Mouse (Mus musculus) layer of hippocampus, postnatal 14 days (tissue): Measurements from ENCODE around the gene Rab28. TPM values are rescaled to one million over a fixed set of nuclear protein-coding genes. Genes with fewer than 3 reads are reported as not detected.
"Not testable (repeated sequence)": the region's sequence is repeated elsewhere in the genome, so short reads cannot be mapped to it uniquely, and the experiment has no call there.

Source experiments
- DNase-seq, 2 experiments: peaks; one replicate each; pipeline ENCODE4 v3.0.0; 2021 to 2022; ENCODE audit warnings: low spot score in 2 of 2, mixed read lengths in 1 of 2
- long read RNA-seq, 2 experiments: library from polyadenylated mRNA; stranded (forward); transcript quantifications; one replicate each; pipeline ENCODE4 v2.0.0; 2021
- total RNA-seq, 2 experiments: library from RNA; stranded (reverse); gene quantifications; 2 replicates each; pipeline ENCODE4 v1.2.3; 2021

Gene Rab28
- 10 to 100 TPM; 64.0 to 67.0 TPM for total RNA-seq
- long read RNA-seq, experiment 1, transcript Rab28-203 (8 exons, 1,697 nt) = minor isoform, 12 of 137 reads
- long read RNA-seq, experiment 1, transcript Rab28-201 (7 exons, 1,635 nt) = major isoform, 113 of 137 reads
- long read RNA-seq, experiment 1, partial matches to known transcripts = 1 of 137 reads
- long read RNA-seq, experiment 1, other reads (novel, unspliced or antisense) = 11 of 137 reads
- long read RNA-seq, experiment 2, transcript Rab28-201 (7 exons, 1,635 nt) = major isoform, 165 of 220 reads
- long read RNA-seq, experiment 2, transcript Rab28-203 (8 exons, 1,697 nt) = minor isoform, 25 of 220 reads
- long read RNA-seq, experiment 2, partial matches to known transcripts = 1 of 220 reads
- long read RNA-seq, experiment 2, other reads (novel, unspliced or antisense) = 29 of 220 reads

DNA sequence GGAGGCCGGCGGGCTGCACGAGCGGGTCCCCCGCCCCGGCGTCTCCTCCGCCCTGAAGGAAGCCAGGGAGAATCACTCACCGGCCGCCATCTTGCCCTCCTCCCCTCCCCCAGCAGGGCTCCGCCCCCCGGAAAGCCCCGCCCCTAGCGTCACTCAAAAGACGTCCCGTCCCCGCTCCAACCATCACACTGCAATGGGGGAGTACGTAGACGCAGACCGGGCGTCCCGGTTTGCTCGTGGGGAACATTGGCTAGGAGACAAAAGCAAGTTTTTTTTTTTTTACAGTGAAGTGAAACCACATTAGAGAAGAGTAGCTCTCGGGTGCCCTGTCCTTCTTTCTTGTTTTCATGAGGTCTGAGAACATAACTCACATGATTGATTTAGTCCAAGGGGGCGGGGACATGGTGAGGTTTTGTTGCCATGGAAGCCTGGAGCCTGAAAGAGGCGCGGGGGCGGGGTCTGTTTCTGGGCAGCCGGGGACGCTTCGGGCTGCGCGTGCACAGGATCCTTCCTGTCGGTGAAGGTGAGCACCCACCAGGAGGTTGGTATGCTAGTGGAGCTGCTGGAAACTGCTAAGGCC lies at the start of gene Rab28:
TSS of gene Rab28 (minus strand) at position 107 of the 580 bp plus-strand sequence.
- DNase-seq = peak; percentile 96 to 97

DNA sequence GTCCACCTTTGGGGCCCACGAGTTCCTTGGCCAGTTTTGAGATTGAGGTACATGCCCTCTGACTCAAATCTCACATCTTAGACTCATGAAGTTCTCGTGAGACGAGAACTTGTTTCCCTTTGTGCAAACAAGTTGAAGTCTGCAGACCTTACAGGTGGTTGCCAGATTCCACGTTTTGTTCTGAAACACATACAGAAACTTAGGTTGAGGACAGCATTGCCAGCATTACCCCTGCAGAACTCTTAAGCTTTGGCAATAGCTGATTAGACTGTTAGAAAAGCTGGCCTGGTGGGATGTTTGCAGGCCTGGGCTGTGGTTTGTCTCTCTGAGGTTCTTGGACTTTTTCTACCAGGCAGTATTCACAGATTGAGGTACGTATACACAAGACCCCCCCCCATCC lies 49.4 kb upstream of the Rab28 start:
- DNase-seq = no peak

DNA sequence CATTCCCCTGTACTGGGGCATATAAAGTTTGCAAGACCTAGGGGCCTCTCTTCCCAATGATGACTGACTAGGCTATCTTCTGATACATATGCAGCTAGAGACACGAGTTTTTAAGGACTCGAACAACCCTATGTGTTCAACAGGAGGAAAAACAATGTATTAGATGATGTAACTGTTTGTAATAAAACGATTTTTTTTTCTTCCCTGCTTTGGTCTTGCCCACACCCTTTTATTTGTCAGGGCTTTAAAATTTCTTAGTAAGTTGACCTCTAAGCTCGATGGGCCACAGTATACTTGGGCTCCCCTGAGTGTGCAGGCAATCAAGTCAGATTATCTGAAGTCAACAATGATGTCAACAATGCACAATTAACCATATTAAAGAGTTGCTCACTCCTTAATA lies 48.4 kb upstream of the Rab28 start:
- DNase-seq = no peak

DNA sequence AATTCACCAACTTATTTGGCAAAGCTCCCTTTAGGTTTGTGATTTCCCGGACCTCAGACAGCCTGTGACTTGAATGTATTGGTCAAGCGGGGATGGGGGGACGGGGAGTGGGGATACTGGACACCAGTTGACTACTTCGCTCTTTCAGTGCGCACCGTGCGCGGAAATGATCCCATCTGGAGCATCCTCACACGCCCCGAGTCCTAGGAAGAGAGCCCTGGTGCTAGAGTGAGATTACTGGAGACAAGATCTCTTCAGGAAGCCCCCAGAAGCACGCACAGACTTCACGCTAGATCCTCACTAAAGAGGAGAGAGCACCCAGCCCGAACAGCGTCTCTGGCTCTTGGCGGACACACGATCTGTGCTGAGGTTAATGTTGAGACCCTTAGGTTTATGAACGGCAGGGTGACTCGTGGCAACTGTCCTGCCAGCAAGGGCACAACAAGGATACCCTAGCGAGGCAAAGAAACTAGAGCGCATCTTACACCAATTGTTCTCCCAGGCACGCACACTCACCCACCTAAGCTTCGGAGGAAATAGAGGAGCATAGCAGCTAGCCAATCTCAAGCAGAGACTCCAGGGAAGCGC lies 47.5 kb upstream of the Rab28 start:
- DNase-seq = no peak

DNA sequence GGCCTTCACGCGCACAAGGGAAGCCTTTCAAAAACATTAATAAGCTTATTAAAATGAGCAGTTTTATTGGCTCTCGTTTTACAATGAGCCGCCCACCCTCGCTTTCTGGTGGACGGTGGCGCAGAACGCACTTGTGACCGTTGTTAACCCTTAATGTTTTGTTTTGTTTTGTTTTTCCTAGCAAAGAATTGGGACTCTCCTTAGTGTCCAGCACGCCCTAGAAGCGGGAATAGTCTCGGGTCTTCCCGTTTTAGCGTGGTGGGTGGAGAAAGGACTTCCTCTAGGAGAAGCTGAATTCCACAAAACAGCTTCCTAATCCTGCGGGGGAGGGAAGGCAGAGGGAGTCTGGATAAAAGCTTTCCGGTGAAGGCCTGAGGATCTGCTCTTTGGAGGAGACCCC lies 46.9 kb upstream of the Rab28 start:
- no peak for DNase-seq

DNA sequence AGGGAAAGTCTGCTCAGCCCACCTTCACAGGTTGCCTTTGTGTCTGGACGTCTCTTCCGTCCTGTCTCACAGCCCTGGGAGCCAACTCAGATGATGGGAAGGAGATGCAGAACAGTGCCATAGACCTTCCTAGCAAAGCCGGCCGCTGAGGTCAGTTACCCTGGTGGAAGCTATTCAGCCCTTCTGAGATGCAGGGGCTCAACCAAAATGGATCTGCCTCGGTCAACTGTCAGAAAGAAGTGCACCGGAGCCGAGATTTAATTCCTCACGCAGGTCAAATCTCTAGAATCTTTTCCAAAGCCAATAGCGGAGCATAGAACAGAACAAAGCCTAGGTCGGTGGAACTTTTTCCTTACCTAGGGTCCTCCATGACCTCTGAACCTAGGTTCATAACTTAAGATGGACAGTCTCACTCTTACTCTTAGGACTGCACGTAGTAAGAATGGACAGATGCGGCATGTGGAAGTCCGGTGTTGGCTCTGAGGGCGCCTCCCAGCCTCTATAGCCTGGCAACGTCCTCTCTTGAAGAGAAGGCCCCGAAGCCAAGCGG lies 46.3 kb upstream of the Rab28 start:
- no peak for DNase-seq

DNA sequence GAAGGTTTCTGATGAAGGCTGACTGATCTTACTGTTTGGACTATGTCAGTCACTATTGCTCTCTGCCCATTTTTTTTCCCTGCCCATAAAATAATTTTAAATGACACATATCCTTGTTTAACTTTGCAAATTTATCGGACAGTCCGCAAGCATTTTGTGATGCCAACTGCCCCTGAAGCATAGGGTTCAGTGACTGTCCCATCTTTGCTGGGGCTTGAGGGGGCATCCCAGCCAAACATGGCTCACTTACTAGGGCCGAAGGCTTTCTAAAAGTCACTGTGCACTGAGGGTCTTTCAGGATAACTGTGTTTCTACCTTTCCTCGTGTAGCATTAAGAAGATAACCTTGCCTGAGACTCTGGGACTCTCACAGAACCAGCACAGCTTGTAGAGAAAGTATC lies 44.8 kb upstream of the Rab28 start:
- DNase-seq = no peak

DNA sequence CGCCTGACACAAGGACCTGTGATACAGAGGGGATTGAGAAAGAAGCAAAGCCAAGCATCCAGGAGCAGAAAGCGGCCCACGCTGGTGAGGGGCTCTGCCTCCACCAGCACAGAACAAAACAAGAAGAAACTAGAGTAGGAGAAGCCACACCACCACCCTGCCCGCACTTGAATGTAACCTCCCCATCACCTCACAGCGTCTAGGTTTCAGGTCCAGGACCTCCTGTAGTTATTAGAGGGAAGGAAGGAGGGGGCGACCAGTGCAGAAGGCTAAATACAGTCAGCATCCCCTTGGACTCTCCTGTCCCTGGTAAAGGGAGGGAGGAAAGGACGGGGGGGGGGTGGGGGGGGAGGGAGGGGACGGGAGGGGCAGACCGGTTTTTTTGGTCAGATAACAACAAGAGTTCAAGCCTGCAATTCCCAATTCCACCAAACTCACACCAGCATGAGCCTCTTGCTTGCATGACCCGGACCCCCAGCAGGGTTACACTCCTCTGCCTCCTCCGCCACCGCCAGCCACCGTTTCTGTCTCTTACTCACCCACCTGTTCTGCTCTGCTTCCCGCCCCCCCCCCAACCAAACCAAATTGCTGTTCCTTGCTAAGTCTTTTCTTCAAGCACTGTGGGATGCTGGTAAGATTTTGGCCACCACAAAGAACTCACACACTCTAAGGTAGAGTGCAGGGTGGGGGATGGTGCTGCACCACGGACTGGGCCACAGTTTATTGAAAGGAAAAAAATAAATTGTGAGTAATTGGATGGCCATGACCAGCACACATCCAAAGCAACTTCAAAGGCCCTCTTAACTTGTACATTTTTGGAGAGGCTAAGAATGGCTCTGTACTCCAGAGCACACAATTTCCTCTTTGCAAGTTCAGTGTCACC lies 37.2 kb upstream of the Rab28 start:
- no peak for DNase-seq

DNA sequence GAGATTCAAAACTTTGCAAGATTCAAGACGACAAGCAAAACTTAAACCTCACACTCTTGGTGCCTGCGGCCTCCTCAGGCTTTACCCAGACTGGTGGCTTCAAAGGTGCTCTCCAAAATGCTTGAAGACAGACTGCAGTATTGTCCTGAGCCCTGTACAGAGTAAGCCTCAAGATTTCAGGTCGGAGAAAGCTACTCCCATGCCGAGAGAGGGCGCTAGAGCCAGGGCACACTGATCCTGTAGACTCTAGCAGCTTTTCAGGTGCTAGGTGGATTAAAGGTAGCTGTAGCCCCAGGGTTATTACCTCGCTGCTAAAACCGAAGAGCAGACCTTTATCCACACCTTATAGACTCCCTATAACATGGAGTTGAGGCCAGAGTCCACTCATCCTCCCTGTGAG lies 36.3 kb upstream of the Rab28 start:
- DNase-seq = no peak

DNA sequence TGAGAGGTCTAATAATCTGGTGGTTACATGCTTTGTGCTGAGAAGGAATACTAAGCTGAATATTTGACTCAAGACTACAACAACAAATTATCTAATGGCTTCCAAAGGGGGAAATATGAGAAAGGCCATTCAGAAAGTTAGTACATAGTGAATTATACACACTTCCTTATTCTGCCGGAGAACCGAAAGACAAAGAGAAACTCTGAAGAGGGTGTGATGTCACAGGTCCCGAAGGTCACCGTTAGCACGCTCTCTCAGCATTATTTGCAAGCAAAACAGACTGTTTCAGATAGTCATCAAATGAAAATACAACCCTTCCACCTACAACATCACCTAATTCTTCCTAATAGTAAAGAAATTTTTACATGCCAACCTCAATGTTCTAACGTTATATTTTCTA lies 30.9 kb upstream of the Rab28 start:
- no peak for DNase-seq

DNA sequence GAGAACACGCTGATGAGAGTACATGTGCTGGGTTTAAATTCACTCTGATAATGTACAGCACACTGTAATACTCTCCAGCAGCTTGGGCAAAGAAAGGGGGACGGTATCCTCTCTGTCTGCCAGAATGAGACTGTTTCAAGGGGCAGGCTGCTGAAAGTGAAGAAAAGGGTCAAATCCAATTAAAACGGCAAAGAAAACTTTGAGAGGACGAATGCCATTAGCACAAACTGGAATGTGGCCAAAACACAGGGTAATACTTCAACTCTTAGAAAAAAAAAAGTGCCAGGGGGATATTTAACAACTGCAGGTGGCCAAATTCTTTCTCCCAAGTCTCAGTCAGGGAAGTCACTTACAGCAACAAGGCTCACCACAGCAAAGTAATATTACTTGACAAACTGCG lies 29.1 kb upstream of the Rab28 start:
- DNase-seq = no peak

DNA sequence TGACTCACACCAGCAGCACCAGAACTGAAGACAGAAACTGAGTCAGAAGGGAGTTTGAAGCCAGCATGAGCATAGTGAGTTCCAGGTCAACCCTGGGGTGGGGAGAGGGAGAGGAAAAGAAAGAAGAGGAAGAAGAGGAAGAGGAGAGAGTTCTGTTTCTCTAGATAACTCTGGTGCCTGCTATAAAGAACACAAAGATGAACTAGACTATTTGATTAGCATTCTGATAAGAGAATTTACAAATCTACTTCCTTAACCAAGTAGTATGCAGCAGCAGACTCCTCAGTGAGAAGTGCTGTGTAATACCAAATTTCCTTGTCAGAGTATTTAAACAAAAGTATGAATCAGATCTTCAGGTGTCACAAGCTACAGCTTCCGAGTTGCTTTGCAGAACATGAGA lies 19.1 kb upstream of the Rab28 start:
- DNase-seq = no peak

DNA sequence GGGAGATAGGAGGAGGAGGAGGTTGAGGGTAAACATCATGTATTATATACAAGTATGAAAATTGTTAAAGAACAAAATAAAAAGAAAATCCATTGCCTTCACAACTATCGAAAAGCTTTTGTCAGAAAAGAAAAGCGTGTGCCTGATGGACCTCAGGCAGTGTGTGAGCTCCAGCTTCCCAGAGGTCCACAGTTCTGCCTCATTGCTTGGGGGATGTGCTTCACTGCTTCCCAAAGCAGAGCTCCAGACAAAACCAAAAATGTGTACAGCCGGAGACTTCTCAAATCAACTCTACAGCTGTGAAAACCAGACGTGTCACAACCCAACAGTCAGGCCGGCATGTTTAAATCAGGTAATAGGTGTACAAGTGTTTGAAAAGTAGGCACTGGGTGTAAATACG lies 17.6 kb upstream of the Rab28 start:
- no peak for DNase-seq

DNA sequence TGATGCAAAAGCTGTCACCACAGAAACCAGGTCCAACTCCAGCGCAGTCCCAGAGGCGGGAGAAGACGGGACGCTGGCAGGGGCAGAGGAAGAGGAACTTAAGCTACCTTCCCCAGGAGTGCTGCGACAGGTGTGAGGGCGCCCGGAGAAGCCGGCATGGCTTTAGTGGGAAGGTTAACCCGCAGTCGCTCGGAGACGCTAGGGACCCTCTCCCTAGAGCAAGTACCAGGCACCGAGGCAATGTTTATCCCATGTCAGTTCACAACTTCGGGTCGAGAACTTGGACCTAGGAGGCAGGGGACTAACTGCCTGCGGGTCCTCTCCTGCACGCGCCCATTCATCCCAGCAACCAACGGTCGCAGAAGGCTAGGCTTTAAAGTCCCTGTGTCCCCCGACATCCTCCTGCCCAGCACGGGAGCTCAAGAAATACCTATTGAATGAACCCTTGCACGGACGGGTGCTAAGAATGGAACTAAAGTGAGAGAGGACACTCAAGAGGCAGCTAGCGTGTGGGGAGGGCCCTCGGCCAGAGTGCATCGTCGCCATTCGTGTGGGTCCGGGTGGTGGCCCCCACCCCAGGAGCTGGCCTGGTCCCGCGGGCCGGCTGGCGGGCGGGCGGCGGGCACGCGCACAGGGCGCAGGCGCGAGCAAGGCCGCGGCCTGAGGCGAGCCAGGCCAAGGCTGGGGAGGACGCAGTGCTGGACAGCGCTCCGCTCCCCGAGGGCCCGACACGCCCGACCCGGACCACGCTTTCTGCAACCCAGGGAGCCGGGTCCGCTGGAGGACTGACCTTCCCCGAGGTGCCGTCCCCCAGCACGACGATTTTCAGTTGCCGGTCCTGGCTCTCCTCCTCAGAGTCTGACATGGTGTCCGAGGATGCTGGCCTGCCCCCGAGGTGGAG lies 592 bp downstream of the Rab28 start:
- DNase-seq = peak; percentile 45 to 52

DNA sequence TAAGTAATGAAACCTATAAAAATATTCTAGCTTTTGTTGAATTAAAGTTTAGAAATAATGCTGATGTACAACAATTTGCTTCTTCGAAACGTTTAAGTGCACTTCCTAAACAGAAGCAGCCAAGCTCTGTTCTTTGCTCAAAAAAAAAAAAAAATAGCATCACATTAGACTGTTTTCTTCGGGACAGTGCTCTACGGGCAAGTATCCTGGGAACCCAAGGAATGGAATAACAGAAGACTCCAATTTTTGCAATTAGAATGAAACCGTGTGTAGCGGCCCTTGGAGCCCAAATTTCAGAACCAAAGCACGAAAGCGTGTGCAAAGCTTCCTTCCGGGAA lies 1.2 kb downstream of the Rab28 start:
- no peak for DNase-seq

DNA sequence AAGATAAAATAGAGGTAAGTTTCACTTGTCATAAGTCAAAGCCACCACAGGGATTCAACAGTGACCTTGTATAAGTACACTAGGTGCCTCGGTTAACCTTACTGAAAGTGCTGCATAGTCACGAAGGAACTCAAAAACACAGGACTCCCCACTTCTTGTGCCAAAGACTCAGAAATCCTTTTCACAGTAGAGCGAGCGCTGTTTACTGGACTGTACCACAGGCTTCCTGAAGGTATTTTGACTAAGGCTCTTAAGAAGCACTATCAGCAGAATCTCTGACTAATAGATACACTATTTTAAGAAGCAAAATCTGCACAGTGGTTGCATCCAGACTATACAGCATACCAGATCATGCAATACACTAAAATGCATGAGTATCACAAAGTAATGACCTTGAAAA lies 6.9 kb downstream of the Rab28 start:
- not testable (repeated sequence) for DNase-seq

DNA sequence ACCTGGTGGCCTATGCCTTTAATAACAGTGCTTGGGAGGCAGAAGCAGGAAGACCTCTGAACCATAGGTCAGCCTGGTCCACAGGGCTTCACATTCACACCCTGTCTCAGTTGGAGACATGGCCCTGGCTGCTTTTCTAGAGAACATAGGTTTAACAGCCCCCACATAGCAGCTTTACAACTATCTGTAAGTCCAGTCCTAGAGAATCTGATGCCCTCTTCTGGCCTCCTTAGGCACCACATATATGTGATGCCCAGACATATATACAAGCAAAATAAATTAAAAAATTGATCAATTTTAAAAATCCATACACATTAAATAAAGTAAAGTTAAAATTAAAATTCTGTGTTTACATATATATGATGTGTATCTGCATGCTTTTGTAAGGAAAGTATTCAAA lies 10.0 kb downstream of the Rab28 start:
- DNase-seq = no peak

DNA sequence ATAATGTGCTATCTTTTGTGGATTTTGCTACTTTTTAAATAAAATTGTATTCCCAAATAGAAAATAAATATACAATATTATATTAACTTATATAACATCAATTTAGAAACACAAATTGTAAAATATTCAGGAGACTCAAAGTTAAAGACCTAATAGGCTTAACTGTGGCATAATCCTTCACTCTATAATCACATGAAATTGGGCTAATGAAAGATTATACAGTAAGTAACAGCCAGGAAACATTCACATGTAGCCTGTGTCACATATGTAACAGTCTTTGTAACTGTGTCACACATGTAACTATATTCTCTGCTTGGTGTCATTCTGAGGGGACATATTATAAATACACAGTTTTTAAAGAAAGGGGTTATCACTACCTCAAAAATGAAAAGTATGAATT lies 22.9 kb downstream of the Rab28 start:
- no peak for DNase-seq

DNA sequence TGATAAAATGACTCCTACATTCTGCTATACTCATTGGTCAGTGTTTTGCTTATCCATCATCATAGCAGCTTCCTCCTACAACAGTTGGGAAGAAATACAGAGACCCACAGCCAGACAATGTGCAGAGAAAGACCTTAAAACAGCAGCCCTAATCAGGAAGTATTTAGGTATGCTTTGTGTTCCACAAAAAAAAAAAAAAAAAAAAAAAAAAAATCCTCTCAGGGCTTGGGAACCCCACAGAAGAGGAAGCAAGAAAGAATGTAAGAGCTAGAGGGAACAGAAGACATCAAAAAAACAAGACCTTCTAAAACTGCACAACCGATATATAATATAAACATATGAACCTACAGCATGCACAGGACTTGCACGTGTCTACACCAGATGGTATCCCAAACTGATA lies 24.0 kb downstream of the Rab28 start:
- DNase-seq = no peak

DNA sequence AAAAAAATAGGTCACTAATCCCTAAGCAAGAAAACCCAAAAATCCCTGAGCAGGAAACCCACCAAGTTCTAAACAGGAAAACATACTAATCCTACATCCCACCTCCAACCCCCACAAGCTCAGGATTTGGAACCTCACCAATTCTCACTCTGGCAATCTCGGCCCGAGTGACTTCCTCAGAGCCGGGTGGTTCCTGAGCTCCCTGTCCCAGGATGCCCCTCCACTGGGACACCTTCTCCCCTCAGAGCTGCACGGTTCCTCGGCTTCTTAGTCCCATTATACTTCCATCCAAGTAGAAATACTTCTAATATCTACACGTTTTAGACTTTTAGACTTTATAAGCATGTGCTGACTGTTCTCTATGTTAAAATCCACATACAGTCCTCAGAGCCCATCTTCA lies 41.9 kb downstream of the Rab28 start:
- no peak for DNase-seq

DNA sequence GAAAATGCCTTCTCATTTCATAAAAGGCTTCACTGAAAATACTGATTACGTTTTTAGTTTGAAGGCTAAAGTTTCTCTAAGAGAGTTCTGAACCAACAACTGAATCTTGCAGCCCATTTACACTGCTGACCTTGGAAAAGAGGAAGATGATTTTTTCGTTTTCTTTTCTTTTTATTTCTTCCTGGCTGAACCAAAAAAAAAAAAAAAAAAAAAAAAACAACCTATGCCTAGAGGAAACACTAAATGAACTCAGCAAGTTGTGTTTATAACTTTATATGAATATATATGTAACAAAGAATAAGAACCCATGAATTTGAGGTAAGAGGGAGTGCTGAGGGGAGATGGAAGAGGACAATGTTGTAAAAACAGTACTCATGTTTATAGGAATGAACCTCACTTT lies 71.2 kb downstream of the Rab28 start:
- DNase-seq = no peak
